Mouse (Mus musculus): ENCODE results near the gene Zcwpw1.
"Not testable (repeated sequence)": the region's sequence is repeated elsewhere in the genome, so short reads cannot be mapped to it uniquely, and the experiment has no call there.

DNA sequence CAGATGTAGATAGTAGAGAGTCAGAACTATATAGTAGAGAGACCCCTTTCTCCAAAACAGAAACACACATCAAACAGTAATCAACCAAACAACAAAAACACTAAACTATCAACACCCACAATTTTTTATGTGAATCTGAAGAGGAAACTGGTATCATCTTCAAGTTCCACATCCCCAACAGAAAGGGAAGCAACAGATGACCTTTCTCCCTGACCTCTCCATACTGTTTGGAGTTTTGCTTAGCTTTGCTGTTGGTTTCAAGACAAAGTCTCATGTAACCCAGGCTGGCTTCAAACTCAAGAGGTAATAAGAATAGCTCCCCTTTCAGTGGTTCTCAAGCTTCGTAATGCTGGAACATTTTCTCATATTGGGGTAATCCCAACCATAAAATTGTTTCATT lies 76.4 kb downstream of the Zcwpw1 start:
- not testable (repeated sequence) for TF ChIP-seq CTCF, EP300 (IDR thresholded peaks at IDR 0.05; ENCODE audit: low read depth)
